Mouse (Mus musculus): ENCODE data around the gene Ccdc97.

The Ccdc97 gene

GRCm38 (mm10) chr7:25688810-25689586 lies 29.9 kb downstream of the Ccdc97 start:
- peak; percentile 88 for DNase-seq

GRCm38 (mm10) chr7:25687811-25688401 lies 31.0 kb downstream of the Ccdc97 start:
- peak; percentile 80 for DNase-seq

- DNase-seq = peak; percentile 90
These were observed 32.0 kb downstream of the Ccdc97 start, which contains the start of gene Tgfb1 for GRCm38 (mm10) chr7:25686680-25687531. Gene Tgfb1 (plus strand): TSS chr7:25687002.

GRCm38 (mm10) chr7:25685926-25686470 lies 32.9 kb downstream of the Ccdc97 start:
- DNase-seq = no peak

GRCm38 (mm10) chr7:25684659-25685058 lies 34.2 kb downstream of the Ccdc97 start:
- no peak for DNase-seq

- peak; percentile 57 for DNase-seq
These were observed 35.3 kb downstream of the Ccdc97 start for GRCm38 (mm10) chr7:25683474-25684180.

- DNase-seq = no peak
These were observed 37.3 kb downstream of the Ccdc97 start for GRCm38 (mm10) chr7:25681341-25682231.

GRCm38 (mm10) chr7:25680514-25681258 lies 38.2 kb downstream of the Ccdc97 start, which contains the start of gene B9d2:
Gene B9d2 (plus strand): TSS chr7:25680780.
- DNase-seq = peak; percentile 98

- DNase-seq = peak; percentile 39
These were observed 38.9 kb downstream of the Ccdc97 start for GRCm38 (mm10) chr7:25679971-25680370.

- DNase-seq = no peak
These were observed 41.9 kb downstream of the Ccdc97 start for GRCm38 (mm10) chr7:25677013-25677412.

GRCm38 (mm10) chr7:25676085-25676781 lies 42.7 kb downstream of the Ccdc97 start:
- DNase-seq = peak; percentile 81

GRCm38 (mm10) chr7:25675405-25675804 lies 43.5 kb downstream of the Ccdc97 start:
- no peak for DNase-seq

GRCm38 (mm10) chr7:25674719-25675300 lies 44.1 kb downstream of the Ccdc97 start, which contains the start of gene Tmem91:
Gene Tmem91 (minus strand): TSS chr7:25675166.
- DNase-seq = no peak

GRCm38 (mm10) chr7:25674297-25674696 lies 44.6 kb downstream of the Ccdc97 start:
- no peak for DNase-seq

GRCm38 (mm10) chr7:25672442-25672841 lies 46.4 kb downstream of the Ccdc97 start:
- DNase-seq = no peak

GRCm38 (mm10) chr7:25671686-25672085 lies 47.2 kb downstream of the Ccdc97 start:
- DNase-seq = no peak

GRCm38 (mm10) chr7:25670096-25670495 lies 48.8 kb downstream of the Ccdc97 start:
- DNase-seq = no peak

GRCm38 (mm10) chr7:25669631-25670030 lies 49.3 kb downstream of the Ccdc97 start:
- no peak for DNase-seq

GRCm38 (mm10) chr7:25669158-25669557 lies 49.7 kb downstream of the Ccdc97 start:
- DNase-seq = no peak

Measured in kidney, postnatal 10 days (tissue).